Mouse (Mus musculus) limb, embryonic 10.5 days (tissue): Measurements from ENCODE around the gene Twf2. TPM values are rescaled to one million over a fixed set of nuclear protein-coding genes. Genes with fewer than 3 reads are reported as not detected.

ENCODE experiments used
- DNase-seq: peaks from one replicate; pipeline ENCODE4 v3.0.0-alpha.2; 2017; ENCODE audit warnings: low spot score
- H3K27ac ChIP-seq: fragments of 300-500 bp; sonication (generic); 2 replicates; pipeline ENCODE4 v1.5.1; 2016; ENCODE audit warnings: mild to moderate bottlenecking
- H3K27me3 ChIP-seq: fragments of 300-500 bp; sonication (generic); 2 replicates; pipeline ENCODE4 v1.6.1; 2016; ENCODE audit warnings: low read depth, mild to moderate bottlenecking; ENCODE audit not compliant: poor library complexity, severe bottlenecking
- H3K36me3 ChIP-seq: fragments of 300-500 bp; sonication (generic); 2 replicates; pipeline ENCODE4 v1.6.1; 2016; ENCODE audit warnings: mild to moderate bottlenecking, moderate library complexity
- H3K4me1 ChIP-seq: fragments of 300-500 bp; sonication (generic); 2 replicates; pipeline ENCODE4 v1.6.1; 2016
- H3K4me3 ChIP-seq: fragments of 300-500 bp; sonication (generic); 2 replicates; pipeline ENCODE4 v1.5.1; 2016; ENCODE audit warnings: mild to moderate bottlenecking, moderate library complexity
- H3K9me3 ChIP-seq: fragments of 300-500 bp; sonication (generic); replicated peaks from 2 replicates; pipeline ENCODE4 v1.6.1; 2016; ENCODE audit warnings: mild to moderate bottlenecking
- WGBS: fragments of 180-500 bp; shearing (Covaris S2); methylation state at CpG from one replicate; pipeline ENCODE4 v1.1.7; 2016; 5-methylcytosine and 5-hydroxymethylcytosine counted together
- polyA plus RNA-seq: library from polyadenylated mRNA; unstranded; fragments of >200 nt; fragmentation: Nextera tagmentation; extraction: Ambion mirVana; gene quantifications from 2 replicates; pipeline ENCODE4 v1.2.1, GENCODE M21; 2016

Gene Twf2
- polyA plus RNA-seq, 1 experiment from 2014 or later: 76.6 TPM

DNA sequence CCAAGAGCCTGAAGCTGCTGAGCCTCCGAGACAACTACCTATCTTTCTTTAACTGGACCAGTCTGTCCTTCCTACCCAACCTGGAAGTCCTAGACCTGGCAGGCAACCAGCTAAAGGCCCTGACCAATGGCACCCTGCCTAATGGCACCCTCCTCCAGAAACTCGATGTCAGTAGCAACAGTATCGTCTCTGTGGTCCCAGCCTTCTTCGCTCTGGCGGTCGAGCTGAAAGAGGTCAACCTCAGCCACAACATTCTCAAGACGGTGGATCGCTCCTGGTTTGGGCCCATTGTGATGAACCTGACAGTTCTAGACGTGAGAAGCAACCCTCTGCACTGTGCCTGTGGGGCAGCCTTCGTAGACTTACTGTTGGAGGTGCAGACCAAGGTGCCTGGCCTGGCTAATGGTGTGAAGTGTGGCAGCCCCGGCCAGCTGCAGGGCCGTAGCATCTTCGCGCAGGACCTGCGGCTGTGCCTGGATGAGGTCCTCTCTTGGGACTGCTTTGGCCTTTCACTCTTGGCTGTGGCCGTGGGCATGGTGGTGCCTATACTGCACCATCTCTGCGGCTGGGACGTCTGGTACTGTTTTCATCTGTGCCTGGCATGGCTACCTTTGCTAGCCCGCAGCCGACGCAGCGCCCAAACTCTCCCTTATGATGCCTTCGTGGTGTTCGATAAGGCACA is 22.7 kb downstream of the Twf2 start:
- H3K36me3 ChIP-seq: no peaks in the 10 kb centered on the region
- peaks cover 14% of the 10 kb centered on the region for H3K4me1 ChIP-seq
- peak overlapping the region; percentile 76; the same call in 1 of the 2 replicates for H3K27ac ChIP-seq
- no peak for DNase-seq
- H3K4me3 ChIP-seq: peak overlapping the region; percentile 53
- no peaks in the 10 kb centered on the region for H3K9me3 ChIP-seq
- peaks cover 44% of the 10 kb centered on the region for H3K27me3 ChIP-seq
- 64% methylated on average over 24 of the region's 24 CpGs for WGBS

- Histone ChIP-seq H3K27me3 (peaks cover 44% of the 10 kb centered on the region), H3K9me3 (no peaks in the 10 kb centered on the region), H3K4me3 (peak overlapping the region; percentile 53), H3K4me1 (peaks cover 14% of the 10 kb centered on the region), H3K36me3 (no peaks in the 10 kb centered on the region), H3K27ac (peak overlapping the region; percentile 76)
- DNase-seq: peak; percentile 66
- WGBS: 6% methylated on average over 34 of the region's 34 CpGs
These were observed 23.3 kb downstream of the Twf2 start for GRCm38 (mm10) chr9:106226151-106226682.

DNA sequence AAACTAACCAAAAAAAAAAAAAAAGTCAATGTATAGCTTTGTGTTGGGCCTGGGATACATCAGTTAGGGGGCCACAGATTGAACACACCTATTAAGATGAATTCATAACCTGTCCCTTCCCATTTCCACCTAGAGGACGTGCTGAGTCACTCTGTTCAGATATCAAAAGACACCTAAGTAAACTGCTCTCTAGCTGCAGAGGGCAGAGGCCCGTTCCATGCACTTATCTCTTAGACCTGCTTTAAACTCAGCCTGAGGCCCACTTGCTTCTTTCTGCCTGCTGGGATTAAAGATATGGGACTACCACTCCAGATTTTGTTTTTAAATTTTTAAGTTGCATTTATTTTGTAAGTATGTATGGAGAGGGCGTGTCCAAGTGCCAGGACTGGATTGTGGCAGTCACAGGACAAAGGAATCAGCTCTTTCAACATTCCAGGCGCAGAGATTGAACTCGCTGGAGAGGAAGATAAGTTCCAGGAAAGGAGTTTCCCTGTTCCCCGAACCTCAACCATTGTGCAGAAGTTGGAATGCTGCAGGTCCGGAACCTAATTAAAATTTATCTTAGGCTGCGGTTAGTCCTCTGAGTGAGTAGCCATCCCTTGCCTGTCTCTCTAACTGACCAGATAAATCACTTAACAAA is 25.0 kb downstream of the Twf2 start:
- peaks cover 10% of the 10 kb centered on the region for H3K36me3 ChIP-seq
- H3K27me3 ChIP-seq: peaks cover 43% of the 10 kb centered on the region
- no peak overlapping the region for H3K4me3 ChIP-seq
- peaks cover 14% of the 10 kb centered on the region for H3K4me1 ChIP-seq
- DNase-seq: no peak
- H3K9me3 ChIP-seq: no peaks in the 10 kb centered on the region
- WGBS: 82% methylated on average over 8 of the region's 8 CpGs
- H3K27ac ChIP-seq: no peak overlapping the region

DNA sequence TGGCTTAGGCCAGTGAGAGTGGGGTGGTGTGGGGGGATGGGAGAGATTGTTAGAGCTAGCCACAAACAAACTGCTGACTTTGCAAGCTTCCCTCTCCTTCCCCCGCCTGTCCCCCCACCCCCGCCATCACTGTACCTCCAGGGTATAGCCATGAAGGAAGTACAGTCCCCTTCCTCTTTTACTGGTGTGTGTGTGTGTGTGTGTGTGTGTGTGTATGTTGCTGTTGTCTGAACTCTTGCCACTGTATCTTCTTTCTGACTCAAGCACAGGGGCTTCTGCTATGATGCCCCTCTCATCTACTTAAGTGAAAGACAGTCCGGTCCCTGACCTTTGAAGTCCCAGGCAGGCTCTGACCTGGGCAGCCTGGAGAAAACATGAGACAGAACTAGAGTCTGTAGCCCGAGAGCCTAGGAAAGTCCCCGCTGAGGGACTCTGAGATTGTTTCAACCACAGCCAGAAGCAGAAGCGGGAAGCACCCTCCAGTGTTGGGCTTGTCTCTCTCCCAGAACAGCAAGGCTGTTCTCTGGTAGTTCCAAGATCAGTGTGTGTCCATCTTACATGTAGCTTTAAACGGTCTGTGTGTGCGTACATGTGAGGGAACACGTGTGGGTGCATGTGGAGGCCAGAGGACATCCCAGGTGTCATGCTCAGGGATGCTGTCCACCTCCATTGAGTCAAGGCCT is 27.3 kb downstream of the Twf2 start:
- no peak overlapping the region for H3K27ac ChIP-seq
- H3K4me3 ChIP-seq: no peak overlapping the region
- WGBS: 76% methylated on average over 9 of the region's 9 CpGs
- no peak for DNase-seq
- peaks cover 20% of the 10 kb centered on the region for H3K27me3 ChIP-seq
- peaks cover 33% of the 10 kb centered on the region for H3K36me3 ChIP-seq
- no peaks in the 10 kb centered on the region for H3K9me3 ChIP-seq
- peaks cover 14% of the 10 kb centered on the region for H3K4me1 ChIP-seq

DNA sequence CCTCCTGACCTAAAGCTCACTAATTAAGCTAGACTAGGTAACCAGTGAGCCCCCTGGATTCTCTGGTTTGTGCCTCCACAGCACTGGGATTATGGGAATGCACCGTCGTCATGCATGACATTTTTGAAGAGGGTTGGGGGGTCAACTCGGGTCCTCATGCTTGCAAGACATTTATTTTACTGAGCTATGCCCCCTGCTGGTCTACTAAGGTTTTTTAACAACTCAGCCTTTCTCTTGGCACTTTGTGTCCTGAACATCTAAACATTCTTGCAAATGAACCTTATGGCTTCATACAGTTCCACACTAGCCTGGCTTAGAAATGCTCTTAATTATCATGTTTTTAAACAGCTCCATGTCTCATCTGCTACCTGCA is 27.8 kb downstream of the Twf2 start:
- WGBS: 77% methylated on average over 3 of the region's 3 CpGs
- Histone ChIP-seq H3K36me3 (peaks cover 38% of the 10 kb centered on the region), H3K9me3 (no peaks in the 10 kb centered on the region), H3K27me3 (peaks cover 14% of the 10 kb centered on the region), H3K4me1 (peaks cover 10% of the 10 kb centered on the region), H3K27ac (no peak overlapping the region), H3K4me3 (no peak overlapping the region)
- DNase-seq: no peak

DNA sequence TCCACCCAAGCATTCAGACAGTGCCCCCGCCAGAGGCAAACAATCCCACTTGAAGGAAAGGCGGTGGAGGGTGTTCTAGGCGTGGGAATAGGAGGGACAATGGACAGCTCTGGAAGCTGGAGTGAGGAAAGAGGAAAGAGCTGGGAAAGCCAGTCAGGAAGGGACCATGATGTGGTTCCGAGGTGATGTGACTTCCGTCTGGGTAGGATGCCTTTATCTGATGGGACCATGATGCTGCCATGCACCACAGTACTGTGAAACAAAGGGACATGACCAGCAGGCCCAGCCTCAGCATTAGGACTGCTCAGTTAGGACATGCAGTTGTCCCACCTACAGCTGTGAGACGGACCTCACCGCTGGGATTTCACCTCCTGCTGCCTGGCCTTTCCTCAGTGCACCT is 28.3 kb downstream of the Twf2 start:
- peaks cover 9% of the 10 kb centered on the region for H3K27me3 ChIP-seq
- peaks cover 43% of the 10 kb centered on the region for H3K36me3 ChIP-seq
- no peak overlapping the region for H3K27ac ChIP-seq
- H3K9me3 ChIP-seq: no peaks in the 10 kb centered on the region
- peak; percentile 28 for DNase-seq
- peaks cover 5% of the 10 kb centered on the region for H3K4me1 ChIP-seq
- WGBS: 88% methylated on average over 7 of the region's 7 CpGs
- H3K4me3 ChIP-seq: no peak overlapping the region

GRCm38 (mm10) chr9:106231816-106232215 is 28.9 kb downstream of the Twf2 start:
- H3K27me3 ChIP-seq: peaks cover 3% of the 10 kb centered on the region
- 79% methylated on average over 4 of the region's 4 CpGs for WGBS
- H3K27ac ChIP-seq: no peak overlapping the region
- no peak overlapping the region for H3K4me3 ChIP-seq
- DNase-seq: no peak
- no peaks in the 10 kb centered on the region for H3K9me3 ChIP-seq
- H3K4me1 ChIP-seq: no peaks in the 10 kb centered on the region
- H3K36me3 ChIP-seq: peaks cover 49% of the 10 kb centered on the region

DNA sequence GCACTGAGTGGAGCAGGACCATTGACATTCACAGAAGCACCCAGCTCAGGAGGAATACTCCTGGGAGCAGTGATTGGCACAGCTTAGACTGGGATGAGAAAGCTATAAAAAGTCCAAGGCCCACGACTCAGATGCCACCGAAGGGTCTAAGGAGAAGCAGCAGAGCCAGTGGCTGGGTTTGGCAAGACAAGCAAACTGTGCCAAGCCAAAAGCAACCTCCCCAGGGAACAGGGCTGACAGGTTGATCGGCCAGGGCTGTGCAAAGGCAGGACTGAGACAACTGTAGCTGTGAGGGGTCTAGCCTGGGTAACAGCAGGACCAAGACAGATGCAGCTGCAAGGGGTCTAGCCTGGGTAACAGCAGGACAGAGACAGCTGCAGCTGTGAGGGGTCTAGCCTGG is 30.0 kb downstream of the Twf2 start:
- Histone ChIP-seq H3K4me1 (no peaks in the 10 kb centered on the region), H3K27ac (no peak overlapping the region), H3K36me3 (peaks cover 61% of the 10 kb centered on the region), H3K4me3 (no peak overlapping the region), H3K27me3 (no peaks in the 10 kb centered on the region), H3K9me3 (no peaks in the 10 kb centered on the region)
- 90% methylated on average over 3 of the region's 3 CpGs for WGBS
- DNase-seq: no peak

GRCm38 (mm10) chr9:106233953-106234352 is 31.0 kb downstream of the Twf2 start:
- H3K27me3 ChIP-seq: no peaks in the 10 kb centered on the region
- WGBS: 78% methylated on average over 6 of the region's 6 CpGs
- no peaks in the 10 kb centered on the region for H3K9me3 ChIP-seq
- H3K4me3 ChIP-seq: no peak overlapping the region
- H3K27ac ChIP-seq: no peak overlapping the region
- no peaks in the 10 kb centered on the region for H3K4me1 ChIP-seq
- no peak for DNase-seq
- peaks cover 70% of the 10 kb centered on the region for H3K36me3 ChIP-seq

- peaks cover 84% of the 10 kb centered on the region for H3K36me3 ChIP-seq
- whole genome bisulfite sequencing: 93% methylated on average over 23 of the region's 23 CpGs
- no peaks in the 10 kb centered on the region for H3K9me3 ChIP-seq
These were observed 32.4 kb downstream of the Twf2 start for GRCm38 (mm10) chr9:106235194-106235830.

DNA sequence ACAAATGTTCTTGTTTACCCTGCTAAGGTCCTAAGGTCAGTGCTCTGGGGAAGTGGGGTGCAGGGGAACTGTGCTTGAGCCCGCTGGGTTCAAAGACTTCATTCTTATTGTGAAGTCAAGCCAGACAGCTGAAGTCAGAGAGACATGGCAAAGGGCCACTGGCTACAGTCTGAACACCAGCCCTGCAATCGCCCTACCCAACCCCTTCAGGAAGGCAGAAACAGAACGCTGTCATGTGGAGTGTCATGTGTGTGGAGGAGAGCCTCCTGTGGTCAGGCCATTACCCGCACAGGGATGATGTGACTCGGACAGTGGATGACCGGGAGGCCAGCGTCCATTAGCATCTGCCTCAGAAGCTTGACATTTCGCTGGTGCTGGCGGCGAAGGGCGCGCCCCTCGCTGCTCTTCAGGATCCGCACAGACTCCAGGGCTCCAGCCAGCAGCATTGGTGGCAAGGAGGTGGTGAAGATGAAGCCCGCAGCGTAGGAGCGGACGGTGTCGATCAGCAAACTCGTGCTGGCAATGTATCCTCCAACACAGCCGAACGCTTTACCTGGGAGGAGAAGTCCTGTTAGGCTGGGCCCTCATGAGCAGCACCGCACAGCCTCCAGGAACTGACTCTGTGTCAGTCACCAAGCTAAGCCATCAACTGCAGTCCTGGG is 33.4 kb downstream of the Twf2 start:
- DNase-seq: no peak
- Histone ChIP-seq H3K27me3 (no peaks in the 10 kb centered on the region), H3K9me3 (no peaks in the 10 kb centered on the region), H3K27ac (no peak overlapping the region), H3K4me1 (no peaks in the 10 kb centered on the region), H3K36me3 (peaks cover 94% of the 10 kb centered on the region), H3K4me3 (no peak overlapping the region)
- WGBS: 93% methylated on average over 23 of the region's 23 CpGs

More at GRCm38 (mm10) chr9:106235194-106235830, 32.4 kb downstream of the Twf2 start:
- Histone ChIP-seq H3K27ac (no peak overlapping the region), H3K4me1 (no peaks in the 10 kb centered on the region), H3K27me3 (no peaks in the 10 kb centered on the region), H3K4me3 (no peak overlapping the region)
- DNase-seq: no peak

- WGBS: 87% methylated on average over 3 of the region's 3 CpGs
- Histone ChIP-seq H3K27ac (no peak overlapping the region), H3K27me3 (no peaks in the 10 kb centered on the region), H3K36me3 (peaks cover 99% of the 10 kb centered on the region), H3K4me1 (no peaks in the 10 kb centered on the region), H3K4me3 (no peak overlapping the region), H3K9me3 (no peaks in the 10 kb centered on the region)
- DNase-seq: no peak
These were observed 33.9 kb downstream of the Twf2 start for GRCm38 (mm10) chr9:106236818-106237211.
